Mouse (Mus musculus) megakaryocyte-erythroid progenitor cell, adult 5-6 weeks (primary cell): Measurements from ENCODE around the gene Cplane1. TPM values are rescaled to one million over a fixed set of nuclear protein-coding genes. Genes with fewer than 3 reads are reported as not detected.

Experiments used
- ATAC-seq: replicated peaks from 2 replicates; pipeline ENCODE4 v1.8.0; 2016; ENCODE audit warnings: mild to moderate bottlenecking, inconsistent platforms; ENCODE audit not compliant: severe bottlenecking, poor library complexity, low FRiP score, low TSS enrichment
- total RNA-seq, 2 experiments: library from RNA; stranded (forward) in 1 of 2; stranded (reverse) in 1 of 2; fragments of 200-1000, 215-1000 nt in 1 of 2; fragments of >200 nt in 1 of 2; fragmentation: Nextera tagmentation in 1 of 2; gene quantifications; 2 replicates each; pipeline ENCODE4 v1.2.3; 2014 to 2017

The Cplane1 gene
- total RNA-seq, 2 experiments from 2014 or later = 3.6 to 6.7 TPM

GRCm38 (mm10) chr15:8282155-8282554 lies 113.2 kb downstream of the Cplane1 start:
- no peak for ATAC-seq

- no peak for ATAC-seq
Observed at GRCm38 (mm10) chr15:8291251-8291650, 122.3 kb downstream of the Cplane1 start.

- ATAC-seq = no peak
Observed at GRCm38 (mm10) chr15:8294150-8294549, 125.2 kb downstream of the Cplane1 start.

GRCm38 (mm10) chr15:8302944-8303343 lies 134.0 kb downstream of the Cplane1 start:
- no peak for ATAC-seq

- peak; percentile 71 for ATAC-seq
Observed at GRCm38 (mm10) chr15:8305474-8305873, 136.6 kb downstream of the Cplane1 start.

- no peak for ATAC-seq
Observed at GRCm38 (mm10) chr15:8317381-8317780, 148.5 kb downstream of the Cplane1 start.

GRCm38 (mm10) chr15:8319191-8319590 lies 150.3 kb downstream of the Cplane1 start:
- ATAC-seq = no peak

Other genes with a start within 250 kb of the Cplane1 start
- 40.2 and 48.0 TPM in 2 replicates for gene Wdr70, start 69.9 kb upstream of the Cplane1 start, total RNA-seq (2014; fragmentation: Nextera tagmentation)
- 29.9 and 30.4 TPM in 2 replicates for gene Wdr70, start 69.9 kb upstream of the Cplane1 start, total RNA-seq (2017)
- 85.9 and 100 TPM in 2 replicates for gene Nup155, start 59.8 kb upstream of the Cplane1 start, total RNA-seq (2014; fragmentation: Nextera tagmentation)
- gene Nup155, start 59.8 kb upstream of the Cplane1 start, total RNA-seq (2017) = 63.5 and 96.5 TPM in 2 replicates